Mouse (Mus musculus): ENCODE data around the gene Cntnap2. TPM values are rescaled to one million over a fixed set of nuclear protein-coding genes. Genes with fewer than 3 reads are reported as not detected.

Cntnap2 gene
- total RNA-seq, 2 experiments from 2014 or later = 7.0 to 7.6 TPM

DNA sequence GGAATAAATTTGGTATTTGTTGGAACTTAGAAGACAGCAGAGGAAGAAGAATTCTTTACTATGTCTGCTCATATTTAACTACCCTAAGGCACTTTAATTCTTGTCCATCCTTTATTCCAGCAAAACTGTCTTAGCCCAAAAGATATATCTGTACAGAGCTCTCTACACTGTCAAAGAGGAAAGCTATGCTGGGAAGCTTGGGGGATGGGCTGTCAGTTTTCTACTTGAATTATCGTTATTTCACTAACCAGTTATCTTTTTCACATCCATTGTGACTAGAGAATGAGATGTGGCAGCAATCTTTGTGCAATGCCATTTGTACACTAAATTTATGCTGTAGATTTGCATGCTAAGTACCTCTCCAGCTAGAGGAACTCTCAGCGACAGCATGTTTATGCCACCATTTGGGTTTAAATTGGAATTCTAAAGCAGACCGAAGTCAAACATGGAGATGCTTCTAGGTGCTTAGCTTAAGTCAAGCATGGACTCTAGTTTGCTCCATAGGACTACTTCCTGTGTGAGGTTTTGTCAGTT is 268.9 kb downstream of the Cntnap2 start:
- DNase-seq = no peak

DNA sequence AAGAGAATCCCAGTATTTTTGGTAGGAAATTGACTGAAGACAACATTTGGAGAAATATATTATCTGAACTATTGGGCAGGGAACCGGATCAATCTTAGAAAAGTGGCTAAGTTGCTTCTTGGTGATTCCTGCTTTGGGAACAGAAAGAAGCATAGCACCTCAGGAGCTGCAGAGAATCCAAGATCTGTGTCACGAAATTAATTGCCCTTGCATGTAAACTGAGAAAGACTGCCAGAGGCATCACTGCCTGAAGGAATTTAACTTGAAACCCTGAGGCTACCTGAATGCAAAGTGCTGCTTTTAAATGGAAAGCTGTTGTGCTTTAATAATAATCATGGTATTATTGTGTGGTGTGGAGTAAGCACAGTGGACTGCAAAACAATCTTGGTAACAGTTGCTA is 286.2 kb downstream of the Cntnap2 start:
- DNase-seq = no peak

DNA sequence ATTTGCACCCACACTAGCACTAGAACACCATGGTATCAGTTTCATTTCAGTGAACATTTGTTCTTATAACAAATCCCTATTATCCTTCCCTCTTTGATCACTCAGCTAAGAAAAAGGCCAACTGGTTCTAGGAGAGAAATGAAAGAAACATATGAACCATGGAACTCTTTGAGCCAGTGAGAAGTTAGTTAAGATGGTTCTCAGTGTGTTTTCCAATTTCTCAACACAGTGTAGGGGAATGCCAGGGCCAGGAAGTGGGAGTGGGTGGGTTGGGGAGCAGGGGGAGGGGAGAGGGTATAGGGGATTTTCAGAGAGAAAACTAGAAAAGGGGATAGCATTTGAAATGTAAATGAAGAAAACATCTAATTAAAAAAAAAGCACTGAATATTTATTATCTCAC is 286.8 kb downstream of the Cntnap2 start:
- DNase-seq = no peak

DNA sequence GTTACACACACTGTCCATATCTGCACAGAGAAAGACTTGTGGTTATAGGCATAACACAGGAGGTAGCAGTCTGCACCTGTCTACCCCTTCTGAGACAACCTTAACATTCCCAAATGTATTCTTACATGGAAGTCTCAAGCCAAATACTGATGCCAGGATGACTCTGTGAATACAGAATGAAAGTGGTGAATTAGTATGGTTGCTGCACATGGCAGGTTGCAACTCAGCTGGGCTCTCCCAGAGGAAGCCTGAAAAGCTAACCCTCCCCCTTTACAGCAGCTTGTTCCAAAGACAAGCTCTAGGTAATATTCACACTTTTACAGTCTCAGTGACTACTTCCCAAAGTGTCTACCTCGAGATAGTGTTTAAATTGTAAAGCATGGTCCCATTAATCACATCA is 307.3 kb downstream of the Cntnap2 start:
- no peak for DNase-seq

DNA sequence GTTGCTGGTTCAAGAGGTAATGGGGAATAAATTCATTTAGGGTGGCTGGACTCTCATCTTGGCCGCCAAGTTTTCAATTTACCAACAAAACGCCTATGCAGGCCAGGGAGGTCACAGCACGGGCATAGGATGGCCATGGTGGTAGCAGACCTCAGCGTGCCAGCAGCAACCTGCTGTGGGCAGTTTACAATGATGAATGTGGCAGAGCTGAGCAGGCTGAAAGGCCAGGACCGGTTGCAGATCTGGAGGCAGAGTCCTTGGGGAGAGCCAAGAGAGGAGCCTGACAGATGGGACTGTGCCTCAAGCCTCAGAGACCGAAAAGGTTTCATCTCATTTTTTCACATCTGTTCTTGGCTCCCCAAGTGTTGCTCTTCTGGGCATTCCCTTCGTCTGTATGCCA is 322.0 kb downstream of the Cntnap2 start:
- no peak for DNase-seq

DNA sequence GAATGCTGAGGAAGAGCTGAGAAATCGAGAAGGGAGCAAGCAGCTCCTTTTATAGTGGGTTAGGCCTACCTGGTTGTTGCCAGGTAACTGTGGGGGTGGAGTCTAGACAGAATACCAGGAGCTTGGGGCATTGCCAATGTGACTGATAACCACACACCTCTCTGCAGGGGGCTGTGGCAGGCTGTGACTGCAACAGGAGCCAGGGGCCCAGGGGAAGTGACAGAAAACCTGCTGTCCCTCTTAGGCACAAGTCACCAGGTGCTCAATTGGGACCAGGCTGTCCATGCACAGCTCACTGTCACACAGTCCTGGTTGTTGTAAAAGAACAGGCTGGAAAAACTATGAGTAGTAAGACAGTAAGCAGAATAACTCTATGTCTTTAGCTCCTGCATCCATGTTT is 329.9 kb downstream of the Cntnap2 start:
- DNase-seq = no peak

DNA sequence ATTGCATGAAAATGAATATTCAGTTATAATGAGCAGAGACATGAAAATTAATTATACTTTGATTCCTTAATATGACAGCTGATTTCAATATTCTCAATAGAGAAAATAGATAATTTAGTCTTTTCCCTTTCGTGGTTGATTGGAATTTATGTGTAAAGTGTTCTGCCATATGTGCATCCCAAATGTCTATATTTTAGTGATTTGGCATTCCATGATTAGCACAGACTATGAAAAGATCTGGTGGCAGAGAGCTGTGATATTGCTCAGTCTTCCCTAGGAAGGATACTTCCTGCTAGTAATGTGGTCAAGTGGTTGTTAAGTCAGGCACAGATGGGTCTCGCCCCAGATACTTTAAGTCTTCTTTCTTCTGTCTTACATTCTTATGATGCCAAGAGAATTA is 354.5 kb downstream of the Cntnap2 start:
- no peak for DNase-seq

DNA sequence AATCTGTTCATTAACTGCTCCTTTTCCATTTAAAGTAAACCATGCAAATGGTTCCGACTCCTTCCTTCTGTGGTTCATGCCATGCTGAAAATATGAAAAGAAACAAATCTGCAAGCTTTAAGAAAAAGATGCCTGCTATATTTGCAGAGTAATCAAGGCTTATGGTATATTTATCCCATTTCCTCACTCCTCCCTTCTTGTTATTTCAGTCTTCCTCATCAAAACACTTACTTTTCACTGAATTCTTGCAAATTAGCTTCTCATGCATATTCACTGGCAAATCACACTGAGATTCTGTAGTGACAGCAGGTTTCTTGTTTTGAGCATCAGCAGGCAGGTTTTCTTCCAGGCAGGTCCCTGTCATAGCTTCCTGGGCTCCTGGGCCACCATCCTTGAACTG is 396.3 kb downstream of the Cntnap2 start:
- no peak for DNase-seq

DNA sequence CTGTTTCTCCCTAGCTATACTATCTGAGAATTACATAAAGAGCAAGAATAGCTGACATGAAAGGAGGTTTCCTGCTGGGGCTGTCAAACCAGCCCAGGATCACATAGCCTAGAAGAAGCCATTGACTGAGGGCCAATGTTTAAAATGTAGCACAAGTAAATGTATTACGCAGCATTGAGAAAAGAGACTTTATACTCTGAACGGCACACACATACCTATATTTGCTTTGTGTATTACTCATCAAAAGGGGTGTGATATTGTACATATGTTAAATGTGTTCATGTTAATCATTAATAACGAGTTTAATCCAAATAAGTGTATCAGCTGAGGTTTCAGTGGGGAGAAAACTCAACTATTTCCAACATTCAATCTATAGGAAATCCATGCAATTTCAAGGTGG is 459.1 kb downstream of the Cntnap2 start:
- DNase-seq = no peak

DNA sequence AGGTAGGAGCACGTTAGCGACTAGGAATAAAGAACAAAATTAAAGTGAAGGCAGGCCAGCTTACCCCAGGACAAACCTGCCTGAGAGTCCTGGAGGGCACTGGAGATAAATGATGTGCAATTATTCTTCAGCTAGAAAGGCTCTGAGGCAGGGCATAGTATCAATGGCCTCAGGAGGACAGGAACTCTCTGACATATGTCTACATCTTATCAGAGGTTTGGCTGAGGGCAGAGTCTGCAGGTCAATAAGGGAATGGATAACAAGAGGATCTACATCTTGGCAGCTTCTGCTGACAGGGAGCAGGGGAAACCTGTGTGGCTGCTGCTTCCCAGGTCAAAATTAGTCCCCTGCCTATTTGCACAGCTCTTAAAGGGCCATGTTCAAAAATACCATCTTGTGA is 477.8 kb downstream of the Cntnap2 start:
- no peak for DNase-seq

DNA sequence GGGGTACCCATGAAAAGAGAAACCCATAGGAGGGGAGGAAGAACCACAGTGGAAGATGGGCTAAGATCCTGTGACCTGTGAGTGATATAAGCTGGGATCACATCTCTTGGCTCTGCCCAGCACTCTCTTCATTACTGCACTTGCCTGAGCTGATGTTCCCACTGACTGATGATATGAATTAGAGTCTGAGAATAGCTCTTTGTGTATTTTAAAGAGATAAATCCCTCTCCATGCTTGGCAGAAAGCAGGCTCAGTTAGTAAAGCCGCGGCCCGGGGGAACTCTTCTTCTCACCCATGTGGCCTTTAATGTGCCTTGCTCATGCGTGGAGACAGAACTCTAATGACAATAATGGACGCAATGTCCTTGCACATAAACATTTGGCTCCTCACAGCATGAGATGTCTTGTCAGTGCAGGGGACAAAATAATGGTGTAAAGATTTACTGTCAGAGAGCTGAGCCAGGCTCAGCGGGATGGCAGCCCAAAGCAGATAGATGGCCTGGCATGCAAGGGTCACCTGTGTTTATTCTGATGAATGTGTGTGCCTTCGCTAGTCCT is 485.2 kb downstream of the Cntnap2 start:
- DNase-seq = no peak

DNA sequence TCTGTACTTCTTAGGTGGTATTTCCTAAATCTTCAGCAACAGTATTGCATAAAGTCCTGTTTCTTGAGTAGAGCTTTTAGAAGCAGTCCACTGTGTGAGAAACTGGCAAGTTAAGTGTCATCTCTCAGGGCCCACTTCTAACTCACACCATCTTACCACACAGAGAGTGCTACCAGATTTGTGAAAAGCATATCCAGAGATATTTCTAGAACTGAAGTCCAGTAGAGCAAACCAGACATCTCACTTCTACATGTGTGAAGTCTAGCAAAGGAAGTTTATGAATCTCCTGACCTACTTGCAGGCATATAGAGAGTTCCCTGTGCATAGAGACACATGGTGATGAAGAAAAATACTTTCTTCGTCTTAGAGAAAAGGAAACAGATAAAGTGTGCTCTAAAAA is 500.6 kb downstream of the Cntnap2 start:
- no peak for DNase-seq

DNA sequence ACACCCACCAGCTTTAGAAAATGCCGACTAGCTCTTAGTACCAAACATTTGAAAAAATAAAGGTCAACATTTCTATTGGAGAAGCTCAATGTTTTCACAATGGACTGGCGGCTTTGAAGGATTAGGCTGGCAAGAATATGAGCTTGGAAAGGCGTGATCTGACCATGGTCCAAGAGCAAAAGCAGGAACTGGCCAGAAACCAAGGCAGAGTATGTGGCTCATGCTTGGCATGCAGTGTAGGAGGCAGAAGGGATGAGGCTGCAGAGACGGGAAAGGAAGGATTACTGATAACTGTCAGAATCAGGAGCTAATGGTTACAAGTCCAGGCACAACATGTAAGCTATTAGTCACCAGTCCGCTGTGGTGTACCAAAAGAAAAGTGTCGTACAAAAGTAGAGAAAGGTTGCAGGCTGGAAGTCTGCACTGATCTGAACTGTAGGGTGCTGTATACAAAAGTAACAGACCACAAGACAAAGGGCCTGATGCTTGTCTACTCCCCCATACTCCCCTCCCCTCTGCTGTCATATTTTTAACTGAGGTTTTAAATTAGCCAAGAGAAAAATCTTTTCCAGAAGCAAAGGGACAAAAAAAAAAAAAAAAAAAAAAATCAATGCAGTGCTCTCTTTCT is 525.4 kb downstream of the Cntnap2 start:
- DNase-seq = no peak

DNA sequence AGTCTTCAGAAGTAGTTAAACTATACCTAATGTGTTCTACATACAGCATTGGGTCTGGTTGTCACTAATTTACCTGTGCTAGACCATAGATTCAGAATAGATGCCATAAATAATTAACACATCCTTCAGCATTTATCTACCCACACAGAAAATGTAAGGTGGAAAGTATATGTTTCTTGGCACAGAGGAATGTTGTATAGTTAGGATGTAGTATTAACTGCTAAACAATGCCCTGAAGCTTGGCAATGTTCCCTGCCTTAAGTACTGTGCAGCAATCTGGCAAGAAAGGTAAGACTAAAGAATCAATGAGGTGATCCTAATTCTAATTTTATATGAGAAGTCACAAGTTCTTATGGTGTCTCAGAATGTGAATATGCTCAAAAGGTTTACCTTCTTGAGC is 529.9 kb downstream of the Cntnap2 start:
- DNase-seq = no peak

DNA sequence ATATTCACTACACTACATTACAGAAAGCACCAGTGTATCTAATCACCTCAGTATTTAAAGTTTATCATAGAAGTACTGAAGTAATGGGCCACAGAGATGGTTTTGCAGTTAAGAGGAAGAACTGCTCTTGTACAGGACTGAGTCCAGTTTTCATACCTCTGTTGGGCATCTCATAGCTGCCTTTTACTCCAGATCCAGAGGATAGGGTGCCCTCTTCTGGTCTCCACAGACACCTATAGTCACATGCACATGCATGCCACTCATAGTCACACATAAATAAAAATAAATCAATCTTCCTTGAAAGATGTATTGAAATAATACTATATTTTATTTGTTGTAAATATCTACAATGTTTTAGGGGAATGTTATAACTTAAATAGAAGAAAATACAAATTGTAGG is 587.9 kb downstream of the Cntnap2 start:
- DNase-seq = no peak

DNA sequence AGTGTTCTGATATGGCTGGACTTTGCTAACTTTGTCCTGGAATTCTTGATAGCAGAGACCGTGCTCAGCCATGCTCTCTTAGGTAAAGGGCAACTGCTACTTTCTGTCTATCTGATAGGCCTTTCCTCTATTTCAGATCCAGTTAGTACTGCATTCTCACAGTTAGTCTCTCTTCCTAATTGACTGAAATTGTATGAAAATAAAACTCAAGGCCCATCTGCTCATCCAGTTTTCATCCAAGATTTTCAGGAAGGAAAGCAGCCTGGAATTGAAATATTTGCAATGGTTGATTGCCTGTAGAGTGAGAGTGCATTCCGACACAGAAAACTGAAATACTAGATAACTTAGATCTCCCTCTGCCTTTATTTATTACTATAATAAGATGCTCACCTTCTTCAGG is 589.3 kb downstream of the Cntnap2 start:
- DNase-seq = no peak

DNA sequence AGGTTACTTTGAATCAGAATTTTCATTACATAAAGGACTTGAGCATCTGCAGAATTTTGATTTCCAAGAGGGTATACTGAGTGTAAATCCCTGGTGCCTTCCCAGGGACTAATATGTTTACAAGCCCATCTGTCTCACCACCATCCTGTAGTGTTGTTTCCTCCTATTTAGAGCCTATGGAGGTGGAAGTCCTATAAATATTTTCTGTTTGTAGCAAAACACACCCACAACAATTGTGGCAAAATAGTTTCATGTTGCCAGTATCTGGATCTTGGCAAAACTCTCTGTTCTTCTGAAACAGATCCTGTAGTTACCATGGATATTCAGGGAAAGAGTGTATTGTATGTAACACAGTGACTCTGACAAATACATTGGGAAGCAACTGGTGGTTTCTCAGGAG is 641.1 kb downstream of the Cntnap2 start:
- no peak for DNase-seq

DNA sequence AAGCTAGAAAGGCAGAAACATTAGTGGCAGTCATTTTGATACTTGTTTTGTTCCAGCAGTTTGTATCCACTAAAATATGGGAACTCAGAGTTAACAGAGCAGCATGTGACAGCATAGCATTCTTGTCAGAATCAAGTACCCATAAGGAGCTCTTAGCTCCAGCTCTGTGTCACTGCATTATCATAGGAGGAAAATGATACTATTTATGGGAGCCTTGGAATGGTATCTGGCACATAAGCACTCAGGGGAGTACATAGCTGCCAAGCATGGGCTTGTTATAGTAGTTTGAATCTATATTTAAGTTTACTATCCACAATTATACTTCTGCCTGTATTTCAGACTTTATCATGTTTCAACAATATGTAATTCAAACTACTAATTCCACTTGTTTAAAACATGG is 732.5 kb downstream of the Cntnap2 start:
- no peak for DNase-seq

DNA sequence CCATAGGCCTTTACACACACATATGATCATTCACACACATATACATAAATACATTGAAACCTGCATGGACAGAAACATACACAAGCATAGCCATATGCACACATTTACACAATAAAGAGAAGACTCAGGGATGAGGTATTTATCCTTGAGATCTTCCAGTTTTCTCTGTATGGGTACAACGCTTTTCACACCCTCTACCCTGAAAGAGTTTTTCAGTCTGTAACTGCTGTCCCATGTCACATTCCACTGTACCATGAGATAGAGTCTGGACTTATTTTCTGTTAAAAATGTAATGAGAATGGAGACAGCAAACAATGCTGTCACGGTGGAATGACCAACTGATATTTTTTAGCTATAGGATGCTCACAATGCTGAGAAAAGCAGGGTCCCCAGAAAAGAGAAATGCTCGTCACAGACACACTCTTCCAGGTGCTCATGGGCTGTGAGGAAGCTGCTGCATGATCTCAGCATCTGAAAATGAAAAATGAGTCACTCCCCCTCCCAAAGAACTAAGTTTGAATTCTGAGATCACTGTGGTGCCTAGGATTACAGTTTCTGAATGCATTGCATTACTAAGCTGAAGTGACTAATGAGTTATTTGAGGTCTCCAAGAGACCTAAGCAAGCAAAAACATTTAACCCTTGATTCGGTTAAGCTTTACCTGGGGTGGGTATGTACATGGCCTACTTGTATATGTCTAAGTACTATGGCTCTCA is 782.6 kb downstream of the Cntnap2 start:
- DNase-seq = no peak

DNA sequence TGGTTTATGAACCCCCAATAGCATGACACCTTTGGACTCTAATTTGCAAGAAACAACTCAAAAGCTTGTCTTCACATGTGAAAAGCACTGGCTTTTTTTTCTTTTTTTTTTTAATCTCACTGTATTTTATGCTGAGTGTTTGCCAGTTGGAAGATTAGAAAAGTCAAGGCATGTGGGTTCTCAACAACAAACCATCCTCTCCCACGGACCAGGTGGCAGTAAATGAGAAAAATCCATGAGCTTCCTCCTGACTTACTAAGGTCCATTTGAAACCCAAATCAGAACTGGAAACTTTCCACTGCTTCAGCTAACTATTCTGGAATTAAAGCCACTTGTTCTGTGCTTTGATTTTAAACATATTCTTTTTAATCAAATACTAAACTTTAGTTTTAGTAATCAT is 784.6 kb downstream of the Cntnap2 start:
- no peak for DNase-seq

DNA sequence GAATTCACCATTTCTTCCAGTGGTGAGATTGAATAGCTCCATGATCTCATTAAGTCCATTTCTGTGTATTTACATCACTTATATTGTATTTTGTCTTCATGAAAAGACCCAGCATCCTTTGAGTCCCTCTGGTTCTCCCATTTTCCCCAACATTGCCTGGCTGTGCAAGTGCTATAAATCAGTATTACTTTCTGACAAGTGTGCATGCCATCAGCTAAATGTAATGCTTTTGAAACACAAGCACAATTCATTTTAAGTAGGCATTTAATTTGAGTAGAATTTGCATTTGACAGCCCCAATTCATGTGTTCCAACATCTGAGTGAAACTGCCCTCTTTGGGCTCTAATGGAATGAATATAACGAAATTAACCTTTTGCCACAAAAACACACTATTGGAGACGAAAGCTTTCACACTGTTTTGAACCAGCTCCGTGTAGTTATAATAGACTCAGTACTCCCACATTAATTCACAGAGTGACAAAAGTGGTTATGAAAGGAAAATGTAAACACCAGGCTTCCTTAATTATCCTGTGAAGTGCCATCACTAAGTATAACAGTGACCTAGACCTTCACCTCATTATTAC is 812.3 kb downstream of the Cntnap2 start:
- no peak for DNase-seq

DNA sequence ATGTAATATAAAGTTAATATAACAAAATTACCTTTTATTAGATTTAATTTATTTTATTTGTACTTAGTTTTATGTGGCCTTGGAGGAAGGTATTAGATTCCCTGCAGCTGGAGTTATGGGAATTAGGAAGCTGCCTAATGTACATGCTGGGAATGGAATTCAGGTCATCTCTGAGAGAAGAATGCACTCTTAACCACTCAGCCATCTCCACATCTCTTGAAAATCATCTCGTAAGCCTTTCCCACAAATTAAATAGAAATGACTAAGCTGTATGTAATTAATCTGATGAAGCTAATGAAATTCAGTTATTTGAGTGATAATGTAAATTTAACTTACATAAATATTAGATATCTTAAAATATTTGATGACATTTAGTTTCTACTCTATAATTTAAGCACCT is 826.3 kb downstream of the Cntnap2 start:
- DNase-seq = no peak

DNA sequence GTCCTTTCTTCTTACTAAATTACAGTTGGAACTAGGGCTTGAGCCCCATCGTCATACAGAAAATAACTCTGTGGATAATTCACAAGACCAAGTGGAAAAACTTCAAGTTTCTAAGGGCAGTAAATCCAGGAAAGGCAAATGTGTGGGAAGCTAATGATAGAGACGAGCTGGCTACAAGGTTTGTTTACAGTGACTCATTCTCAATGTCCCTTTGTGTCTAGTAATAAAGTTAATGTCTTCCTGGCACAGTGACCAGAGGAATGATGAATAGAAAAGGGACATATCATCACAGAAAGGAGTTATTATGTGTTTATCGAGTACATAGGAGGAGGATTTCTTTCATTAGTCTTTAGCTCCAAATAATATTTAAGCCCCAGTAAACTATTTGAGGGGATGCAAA is 828.7 kb downstream of the Cntnap2 start:
- no peak for DNase-seq
